Mouse (Mus musculus) erythroid progenitor cell, adult 5-6 weeks (primary cell): ENCODE measurements around the gene Herpud1. TPM values are rescaled to one million over a fixed set of nuclear protein-coding genes. Genes with fewer than 3 reads are reported as not detected.

Experiments used
- ATAC-seq: replicated peaks from 2 replicates; pipeline ENCODE4 v1.8.0; 2016; ENCODE audit warnings: moderate number of reproducible peaks, mild to moderate bottlenecking, moderate TSS enrichment, inconsistent platforms; ENCODE audit not compliant: poor library complexity, low FRiP score, severe bottlenecking
- total RNA-seq, 2 experiments: library from RNA; stranded (forward) in 1 of 2; stranded (reverse) in 1 of 2; fragments of 150-400 nt in 1 of 2; fragments of 186-747, 209-891 nt in 1 of 2; gene quantifications; 2 replicates each; pipeline versions ENCODE4 v1.2.3 to v1.2.4; 2015 to 2017; ENCODE audit warnings: low replicate concordance in 2 of 2

Gene Herpud1
- total RNA-seq, 2 experiments from 2014 or later: 27.3 to 54.1 TPM

- no peak for ATAC-seq
Measured at GRCm38 (mm10) chr8:94440389-94440788, 54.2 kb downstream of the Herpud1 start.

GRCm38 (mm10) chr8:94441686-94442085, 55.4 kb downstream of the Herpud1 start:
- no peak for ATAC-seq

GRCm38 (mm10) chr8:94443153-94443552, 56.9 kb downstream of the Herpud1 start:
- ATAC-seq: no peak

DNA sequence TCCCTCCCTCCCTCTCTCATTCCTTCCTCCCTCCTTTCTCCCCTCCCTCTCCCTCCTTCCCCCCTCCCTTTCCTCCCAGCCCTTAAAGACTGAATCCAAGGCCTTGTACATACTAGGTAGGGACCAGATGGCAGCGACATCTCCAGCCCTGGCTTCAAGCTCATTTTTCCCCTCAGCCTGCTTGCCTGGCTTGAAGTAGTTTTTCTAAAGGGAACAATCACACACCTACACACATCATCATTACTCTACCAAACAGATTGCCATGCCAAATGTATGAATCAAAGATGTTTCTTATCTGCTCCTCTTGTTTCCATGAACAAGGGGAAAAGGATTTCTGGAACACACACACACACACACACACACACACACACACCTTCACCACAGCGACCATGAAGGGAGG, 58.2 kb downstream of the Herpud1 start:
- ATAC-seq: no peak

Other genes with a start within 250 kb of the Herpud1 start
- gene Mt4, start 249.2 kb upstream of the Herpud1 start, total RNA-seq (2015; ENCODE audit: low replicate concordance): not detected in 2 replicates
- not detected in 2 replicates for gene Mt4, start 249.2 kb upstream of the Herpud1 start, total RNA-seq (2017; ENCODE audit: low replicate concordance)
- not detected in 2 replicates for gene Mt3, start 233.8 kb upstream of the Herpud1 start, total RNA-seq (2015; ENCODE audit: low replicate concordance)
- gene Mt3, start 233.8 kb upstream of the Herpud1 start, total RNA-seq (2017; ENCODE audit: low replicate concordance): not detected in 2 replicates
- gene Mt2, start 213.8 kb upstream of the Herpud1 start, total RNA-seq (2015; ENCODE audit: low replicate concordance): 24.5 and 44.4 TPM in 2 replicates
- gene Mt2, start 213.8 kb upstream of the Herpud1 start, total RNA-seq (2017; ENCODE audit: low replicate concordance): 11.6 TPM in 1 of 2 replicates, not detected in the other
- gene Mt1, start 207.4 kb upstream of the Herpud1 start, total RNA-seq (2015; ENCODE audit: low replicate concordance): 62.5 and 80.4 TPM in 2 replicates
- 18.0 and 24.4 TPM in 2 replicates for gene Mt1, start 207.4 kb upstream of the Herpud1 start, total RNA-seq (2017; ENCODE audit: low replicate concordance)
- 21.8 and 22.7 TPM in 2 replicates for gene Nup93, start 171.9 kb upstream of the Herpud1 start, total RNA-seq (2015; ENCODE audit: low replicate concordance)
- 10.3 and 20.4 TPM in 2 replicates for gene Nup93, start 171.9 kb upstream of the Herpud1 start, total RNA-seq (2017; ENCODE audit: low replicate concordance)
- 0.84 and 4.0 TPM in 2 replicates for gene Slc12a3, start 57.2 kb upstream of the Herpud1 start, total RNA-seq (2015; ENCODE audit: low replicate concordance)
- gene Slc12a3, start 57.2 kb upstream of the Herpud1 start, total RNA-seq (2017; ENCODE audit: low replicate concordance): 0.90 TPM in 1 of 2 replicates, not detected in the other
- gene Nlrc5, start 47.9 kb downstream of the Herpud1 start, total RNA-seq (2015; ENCODE audit: low replicate concordance): 3.2 and 10.1 TPM in 2 replicates
- 2.7 and 3.9 TPM in 2 replicates for gene Nlrc5, start 47.9 kb downstream of the Herpud1 start, total RNA-seq (2017; ENCODE audit: low replicate concordance)
- 25.2 and 37.3 TPM in 2 replicates for gene Cpne2, start 146.6 kb downstream of the Herpud1 start, total RNA-seq (2015; ENCODE audit: low replicate concordance)
- gene Cpne2, start 146.6 kb downstream of the Herpud1 start, total RNA-seq (2017; ENCODE audit: low replicate concordance): 14.5 and 18.7 TPM in 2 replicates
- gene Rspry1, start 215.5 kb downstream of the Herpud1 start, total RNA-seq (2015; ENCODE audit: low replicate concordance): 18.7 and 23.5 TPM in 2 replicates
- gene Rspry1, start 215.5 kb downstream of the Herpud1 start, total RNA-seq (2017; ENCODE audit: low replicate concordance): 29.0 and 35.3 TPM in 2 replicates
- gene Fam192a, start 215.6 kb downstream of the Herpud1 start, total RNA-seq (2015; ENCODE audit: low replicate concordance): 18.0 and 20.1 TPM in 2 replicates
- 37.7 and 66.1 TPM in 2 replicates for gene Fam192a, start 215.6 kb downstream of the Herpud1 start, total RNA-seq (2017; ENCODE audit: low replicate concordance)